Mouse (Mus musculus) heart, adult 2 months (tissue): ENCODE data around the gene Sorbs1.

Source experiments
- CTCF ChIP-seq: fragments of 200-600 bp; IDR thresholded peaks from 2 replicates; pipeline ENCODE4 v1.8.1; 2022; ENCODE audit warnings: antibody characterized with exemption, mild to moderate bottlenecking, moderate library complexity
- EP300 ChIP-seq: fragments of 200-500 bp; IDR thresholded peaks from 2 replicates; pipeline ENCODE4 v1.6.1; 2011; ENCODE audit warnings: low read depth, low read length, control low read depth; ENCODE audit not compliant: insufficient read depth
- POLR2A ChIP-seq: fragments of 200-500 bp; IDR thresholded peaks from 2 replicates; pipeline ENCODE4 v1.6.1; 2011; ENCODE audit warnings: mild to moderate bottlenecking, low read depth, low read length, control low read depth; ENCODE audit not compliant: insufficient read depth

- no peak for TF ChIP-seq CTCF
- TF ChIP-seq EP300 = no peak
- TF ChIP-seq POLR2A = no peak
Measured at GRCm38 (mm10) chr19:40259485-40259884, 254.1 kb downstream of the Sorbs1 start.
